Mouse (Mus musculus): ENCODE measurements around the gene Ankrd13c. TPM values are rescaled to one million over a fixed set of nuclear protein-coding genes. Genes with fewer than 3 reads are reported as not detected.

The Ankrd13c gene
- total and polyA plus RNA-seq, 2 experiments from 2014 or later, result 22.0 to 39.0 TPM

DNA sequence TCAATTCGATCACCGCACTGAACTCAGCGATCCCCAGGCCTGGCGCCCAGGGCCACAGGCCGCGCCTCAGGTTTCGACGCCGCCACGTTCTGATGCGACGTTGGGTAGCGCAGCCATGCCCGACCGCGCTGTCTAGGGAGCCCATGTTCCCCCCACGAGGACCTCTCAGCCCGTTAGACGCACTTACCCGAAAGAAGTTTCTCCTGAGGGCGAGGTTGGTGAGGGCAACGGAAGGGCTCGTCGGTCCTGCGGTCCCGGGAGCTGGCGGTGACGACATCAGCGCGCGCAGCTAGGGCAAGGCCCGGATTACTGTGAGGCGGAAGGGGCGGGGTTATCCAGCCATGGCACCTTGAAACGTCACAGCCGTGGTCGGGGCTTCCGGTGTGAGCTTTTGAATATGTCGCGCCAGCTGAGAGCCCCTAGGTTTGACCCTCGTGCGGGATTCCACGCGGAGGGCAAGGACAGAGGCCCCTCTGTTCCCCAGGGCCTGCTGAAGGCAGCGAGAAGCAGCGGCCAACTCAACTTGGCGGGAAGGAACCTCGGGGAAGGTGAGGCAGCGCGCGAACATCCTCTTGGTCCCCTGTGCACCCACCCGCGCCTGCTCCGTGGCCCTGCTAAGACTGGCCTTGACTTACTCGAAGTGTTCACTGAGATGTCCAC, 89.4 kb downstream of the Ankrd13c start, which contains the start of the genes Srsf11 and Lrrc40:
TSS of gene Srsf11 (minus strand) at position 311 of the 660 bp plus-strand sequence.
TSS of gene Lrrc40 (plus strand) at position 334 of the 660 bp plus-strand sequence.
- ATAC-seq (peak; percentile 98), DNase-seq (peak; percentile 96)
- Histone ChIP-seq H3K4me1 (ENCODE audit: insufficient read depth) (0 out of 2 replicates have a peak, but pooled peaks cover 4% of the 10 kb centered on the region), H3K9ac (peak within 1 kb of the TSS; percentile 74), H3K36me3 (ENCODE audit: insufficient read depth) (no peaks in the 10 kb centered on the region), H3K4me2 (ENCODE audit: low read depth) (peak within 1 kb of the TSS; percentile 74), H3K9me3 (ENCODE audit: low read length) (no peaks in the 10 kb centered on the region), H3K4me3 (ENCODE audit: low read depth, low read length) (peak within 1 kb of the TSS; percentile 97), H3K27ac (ENCODE audit: low read depth, low read length) (peak within 1 kb of the TSS; percentile 86), H3K27me3 (ENCODE audit: insufficient read depth, low read length) (no peaks in the 10 kb centered on the region)
- TF ChIP-seq CTCF (IDR thresholded peaks at IDR 0.05; ENCODE audit: low read depth), result no peak
- WGBS, result 1% methylated on average over 55 of the region's 55 CpGs

DNA sequence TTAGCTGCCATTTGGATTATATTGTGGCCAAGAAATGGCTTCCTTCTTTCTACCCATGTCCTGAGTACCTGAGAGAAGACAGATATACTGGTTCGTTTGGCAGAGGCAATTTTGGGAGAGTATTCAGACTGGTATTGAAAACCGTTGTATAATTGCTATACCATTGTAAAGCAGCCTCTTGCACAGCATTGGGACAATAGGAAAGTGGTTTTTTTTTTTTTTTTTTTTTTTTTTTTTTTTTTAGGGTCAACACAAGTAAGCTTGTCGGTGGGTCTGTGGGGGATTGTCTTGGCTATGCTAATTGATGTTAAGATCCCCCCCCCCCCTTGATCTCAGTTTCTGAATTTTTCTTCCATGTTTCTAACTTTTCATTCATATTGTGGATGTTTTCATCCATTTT, 91.1 kb downstream of the Ankrd13c start:
- Histone ChIP-seq H3K27me3 (ENCODE audit: insufficient read depth, low read length) (no peaks in the 10 kb centered on the region), H3K4me1 (ENCODE audit: insufficient read depth) (0 out of 2 replicates have a peak, but pooled peaks cover 4% of the 10 kb centered on the region), H3K4me2 (ENCODE audit: low read depth) (no peak overlapping the region), H3K9me3 (ENCODE audit: low read length) (no peaks in the 10 kb centered on the region), H3K27ac (ENCODE audit: low read depth, low read length) (no peak overlapping the region), H3K9ac (no peak overlapping the region), H3K4me3 (ENCODE audit: low read depth, low read length) (no peak overlapping the region), H3K36me3 (ENCODE audit: insufficient read depth) (no peaks in the 10 kb centered on the region)
- DNase-seq, result no peak
- no peak for TF ChIP-seq CTCF (IDR thresholded peaks at IDR 0.05; ENCODE audit: low read depth)
- 72% methylated on average over 3 of the region's 3 CpGs for WGBS
- ATAC-seq, result no peak

- TF ChIP-seq CTCF (IDR thresholded peaks at IDR 0.05; ENCODE audit: low read depth), result no peak
Observed at GRCm38 (mm10) chr3:158040755-158041154, 93.7 kb downstream of the Ankrd13c start.

DNA sequence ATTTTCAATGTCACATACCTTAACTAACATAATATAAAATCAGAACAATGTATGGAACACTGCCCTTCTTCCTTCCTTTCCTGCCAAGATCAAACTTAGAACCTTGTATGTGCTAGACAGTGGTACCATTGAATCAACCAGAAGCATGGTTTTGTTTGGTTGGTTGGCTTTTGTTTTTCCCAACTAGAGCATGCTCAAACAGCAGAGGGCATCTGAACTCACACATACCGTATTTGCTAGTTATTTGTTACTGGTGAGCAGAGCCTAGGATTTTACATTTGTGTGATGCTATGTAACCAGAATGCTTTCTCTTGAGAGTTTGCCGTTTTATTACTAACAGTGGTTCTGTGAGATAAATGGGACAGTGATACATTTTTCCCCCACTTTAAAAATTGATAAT, 102.5 kb downstream of the Ankrd13c start:
- ATAC-seq (no peak), DNase-seq (no peak)
- H3K4me3 ChIP-seq (ENCODE audit: low read depth, low read length), result no peak overlapping the region
- peaks cover 7% of the 10 kb centered on the region for H3K36me3 ChIP-seq (ENCODE audit: insufficient read depth)
- no peak overlapping the region for H3K27ac ChIP-seq (ENCODE audit: low read depth, low read length)
- H3K4me1 ChIP-seq (ENCODE audit: insufficient read depth), result no peaks in the 10 kb centered on the region
- H3K9ac ChIP-seq, result no peak overlapping the region
- H3K4me2 ChIP-seq (ENCODE audit: low read depth), result no peak overlapping the region
- no peaks in the 10 kb centered on the region for H3K27me3 ChIP-seq (ENCODE audit: insufficient read depth, low read length)
- 67% methylated on average over 2 of the region's 2 CpGs for WGBS
- TF ChIP-seq CTCF (IDR thresholded peaks at IDR 0.05; ENCODE audit: low read depth), result peak; percentile 31; the same call in 1 of the 2 replicates
- H3K9me3 ChIP-seq (ENCODE audit: low read length), result no peaks in the 10 kb centered on the region

More at GRCm38 (mm10) chr3:158040755-158041154, 93.7 kb downstream of the Ankrd13c start:
- Histone ChIP-seq H3K4me1 (ENCODE audit: insufficient read depth) (no peaks in the 10 kb centered on the region), H3K4me2 (ENCODE audit: low read depth) (no peak overlapping the region), H3K27me3 (ENCODE audit: insufficient read depth, low read length) (no peaks in the 10 kb centered on the region), H3K9me3 (ENCODE audit: low read length) (no peaks in the 10 kb centered on the region), H3K4me3 (ENCODE audit: low read depth, low read length) (no peak overlapping the region), H3K36me3 (ENCODE audit: insufficient read depth) (no peaks in the 10 kb centered on the region), H3K27ac (ENCODE audit: low read depth, low read length) (no peak overlapping the region), H3K9ac (no peak overlapping the region)
- 79% methylated on average over 2 of the region's 2 CpGs for WGBS
- DNase-seq (no peak), ATAC-seq (no peak)

Other genes starting within 250 kb of the Ankrd13c start
- 2.1 and 3.2 TPM in 2 replicates for gene Cth, start 22.2 kb upstream of the Ankrd13c start, total RNA-seq (2014; rRNA removed)
- gene Cth, start 22.2 kb upstream of the Ankrd13c start, polyA plus RNA-seq (2015; fragmentation: Nextera tagmentation; extraction: Ambion mirVana), result 1.7 and 2.1 TPM in 2 replicates
- gene Srsf11, start 89.4 kb downstream of the Ankrd13c start, total RNA-seq (2014; rRNA removed), result 164 and 181 TPM in 2 replicates
- 153 and 172 TPM in 2 replicates for gene Srsf11, start 89.4 kb downstream of the Ankrd13c start, polyA plus RNA-seq (2015; fragmentation: Nextera tagmentation; extraction: Ambion mirVana)
- gene Lrrc40, start 89.4 kb downstream of the Ankrd13c start, total RNA-seq (2014; rRNA removed), result 53.9 and 65.5 TPM in 2 replicates
- 52.1 and 63.9 TPM in 2 replicates for gene Lrrc40, start 89.4 kb downstream of the Ankrd13c start, polyA plus RNA-seq (2015; fragmentation: Nextera tagmentation; extraction: Ambion mirVana)